Mouse (Mus musculus): ENCODE data around the gene Usp46.

DNA sequence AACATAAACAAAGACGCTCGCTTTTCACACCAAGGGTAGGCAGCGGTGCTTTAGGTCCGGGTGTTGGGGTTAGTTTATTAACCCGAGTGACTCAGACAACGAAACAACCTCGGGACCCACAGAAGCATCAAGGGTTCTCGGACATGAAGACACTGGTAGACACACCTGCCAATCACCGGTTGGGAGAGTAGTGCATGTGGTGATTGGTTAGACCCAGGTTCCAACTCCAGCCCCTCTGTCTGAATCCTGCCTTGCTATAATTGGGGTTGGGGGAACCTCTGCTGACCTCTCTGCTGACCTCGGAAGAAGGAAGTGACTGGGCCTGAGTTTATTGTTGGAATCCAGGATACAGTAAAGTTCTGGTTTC lies 29.6 kb upstream of the Usp46 start:
- TF ChIP-seq CTCF (IDR thresholded peaks at IDR 0.05) (no peak), EP300 (IDR thresholded peaks at IDR 0.05) (no peak; the same call in 1 of the 2 replicates)
